Mouse (Mus musculus) spleen, adult 2 months (tissue): ENCODE results near the gene Fkrp.

ENCODE experiments used
- CTCF ChIP-seq: fragments of 200-500 bp; IDR thresholded peaks from 2 replicates; pipeline ENCODE4 v1.5.1; 2011; ENCODE audit warnings: mild to moderate bottlenecking, inconsistent platforms; ENCODE audit not compliant: insufficient read depth, insufficient read length, insufficient replicate concordance; ENCODE audit errors: extremely low read depth
- POLR2A ChIP-seq: fragments of 200-500 bp; IDR thresholded peaks from 2 replicates; pipeline ENCODE4 v1.6.1; 2011; ENCODE audit warnings: low read depth, low read length, inconsistent platforms

- TF ChIP-seq CTCF (no peak), POLR2A (no peak)
These were observed 23.4 kb downstream of the Fkrp start for GRCm38 (mm10) chr7:16793010-16793725.
